Mouse (Mus musculus): ENCODE measurements around the gene Syt17. TPM values are rescaled to one million over a fixed set of nuclear protein-coding genes. Genes with fewer than 3 reads are reported as not detected.
A peak's percentile ranks its signal among the peaks of the same experiment; 100 is the strongest.

Gene Syt17
- total and polyA plus RNA-seq, 3 experiments, result not detected

- no peak for ATAC-seq (ENCODE audit: extremely low read depth, insufficient number of reproducible peaks, low FRiP score, poor library complexity, severe bottlenecking)
- Histone ChIP-seq H3K27me3 (ENCODE audit: insufficient read depth, low read length) (no peaks in the 10 kb centered on the region), H3K4me1 (ENCODE audit: insufficient read depth, low read depth, low read length) (no peaks in the 10 kb centered on the region), H3K4me3 (ENCODE audit: low read depth, low read length) (no peak overlapping the region), H3K36me3 (replicated peaks) (no peaks in the 10 kb centered on the region), H3K9me3 (replicated peaks) (0 out of 2 replicates have a peak, but pooled peaks cover 2% of the 10 kb centered on the region)
- no peak for TF ChIP-seq CTCF (IDR thresholded peaks at IDR 0.05; ENCODE audit: low read depth, low read length)
- TF ChIP-seq POLR2AphosphoS5 (IDR thresholded peaks at IDR 0.05; ENCODE audit: insufficient replicate concordance, low read depth, low read length), result no peak
- TF ChIP-seq GATA1 (IDR thresholded peaks at IDR 0.05; ENCODE audit: borderline replicate concordance, low read length), result no peak
- no peak for TF ChIP-seq TAL1 (conservative IDR thresholded peaks at IDR 0.05; ENCODE audit: low read depth, low read length)
- TF ChIP-seq GATA2 (IDR thresholded peaks at IDR 0.05; ENCODE audit: borderline replicate concordance, low read depth, low read length), result no peak
- no peak for DNase-seq (ENCODE audit: low spot score)
Measured at GRCm38 (mm10) chr7:118447291-118448133, 510 bp downstream of the Syt17 start.

GRCm38 (mm10) chr7:118443895-118444485, 4.0 kb downstream of the Syt17 start:
- 0 out of 2 replicates have a peak, but pooled peaks cover 2% of the 10 kb centered on the region for H3K9me3 ChIP-seq (replicated peaks)
- H3K4me1 ChIP-seq (ENCODE audit: insufficient read depth, low read depth, low read length), result no peaks in the 10 kb centered on the region
- H3K36me3 ChIP-seq (replicated peaks), result no peaks in the 10 kb centered on the region
- no peak for TF ChIP-seq GATA2 (IDR thresholded peaks at IDR 0.05; ENCODE audit: borderline replicate concordance, low read depth, low read length)
- no peak for TF ChIP-seq TAL1 (conservative IDR thresholded peaks at IDR 0.05; ENCODE audit: low read depth, low read length)
- TF ChIP-seq GATA1 (IDR thresholded peaks at IDR 0.05; ENCODE audit: borderline replicate concordance, low read length), result no peak
- no peak for TF ChIP-seq CTCF (IDR thresholded peaks at IDR 0.05; ENCODE audit: low read depth, low read length)
- no peak for TF ChIP-seq POLR2AphosphoS5 (IDR thresholded peaks at IDR 0.05; ENCODE audit: insufficient replicate concordance, low read depth, low read length)
- H3K27me3 ChIP-seq (ENCODE audit: insufficient read depth, low read length), result no peaks in the 10 kb centered on the region
- no peak overlapping the region for H3K4me3 ChIP-seq (ENCODE audit: low read depth, low read length)
- no peak for ATAC-seq (ENCODE audit: extremely low read depth, insufficient number of reproducible peaks, low FRiP score, poor library complexity, severe bottlenecking)
- no peak for DNase-seq (ENCODE audit: low spot score)

DNA sequence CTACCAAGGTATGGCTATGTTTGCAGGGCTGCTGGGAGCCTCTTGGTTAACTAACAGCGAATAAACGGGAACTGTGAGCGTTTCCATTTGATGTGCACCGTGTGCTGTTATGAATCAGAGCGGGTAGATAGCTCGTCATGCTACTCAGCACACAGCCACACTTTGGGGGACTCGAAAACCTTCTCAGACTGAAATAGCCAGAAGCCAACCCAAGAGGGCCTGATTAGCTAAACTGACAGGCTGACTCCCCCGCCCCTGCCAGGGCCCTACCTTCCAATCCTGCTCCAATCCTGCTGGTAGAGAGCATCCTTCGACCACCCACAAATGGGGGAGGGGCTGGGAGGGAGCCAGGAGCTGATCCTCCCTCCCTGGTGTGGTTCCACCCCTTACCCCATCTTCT, 4.7 kb downstream of the Syt17 start:
- Histone ChIP-seq H3K27me3 (ENCODE audit: insufficient read depth, low read length) (no peaks in the 10 kb centered on the region), H3K36me3 (replicated peaks) (no peaks in the 10 kb centered on the region), H3K9me3 (replicated peaks) (0 out of 2 replicates have a peak, but pooled peaks cover 2% of the 10 kb centered on the region), H3K4me1 (ENCODE audit: insufficient read depth, low read depth, low read length) (no peaks in the 10 kb centered on the region), H3K4me3 (ENCODE audit: low read depth, low read length) (no peak overlapping the region)
- ATAC-seq (ENCODE audit: extremely low read depth, insufficient number of reproducible peaks, low FRiP score, poor library complexity, severe bottlenecking) (no peak), DNase-seq (ENCODE audit: low spot score) (no peak)
- TF ChIP-seq GATA2 (IDR thresholded peaks at IDR 0.05; ENCODE audit: borderline replicate concordance, low read depth, low read length) (no peak), CTCF (IDR thresholded peaks at IDR 0.05; ENCODE audit: low read depth, low read length) (no peak), TAL1 (conservative IDR thresholded peaks at IDR 0.05; ENCODE audit: low read depth, low read length) (no peak), POLR2AphosphoS5 (IDR thresholded peaks at IDR 0.05; ENCODE audit: insufficient replicate concordance, low read depth, low read length) (no peak), GATA1 (IDR thresholded peaks at IDR 0.05; ENCODE audit: borderline replicate concordance, low read length) (no peak)

DNA sequence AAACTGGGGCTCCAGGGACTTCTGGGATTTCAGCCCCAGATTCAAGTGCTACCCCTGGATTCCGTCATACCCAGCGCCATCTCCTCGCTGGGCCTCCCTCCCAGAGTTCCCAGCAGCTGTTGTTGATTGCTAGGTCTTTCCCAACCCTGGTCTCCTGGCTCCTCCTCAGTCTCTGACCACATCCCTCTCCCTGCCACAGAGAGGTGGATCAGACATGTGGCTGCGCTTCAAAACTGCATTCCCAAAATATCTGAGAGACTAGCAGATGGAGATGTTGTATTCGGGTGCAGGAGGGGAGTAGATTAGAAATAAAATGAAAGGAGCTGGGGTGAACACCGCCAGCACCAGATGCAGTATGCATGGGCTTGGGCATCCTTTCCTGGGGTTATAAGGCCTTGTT, 6.5 kb downstream of the Syt17 start:
- no peaks in the 10 kb centered on the region for H3K4me1 ChIP-seq (ENCODE audit: insufficient read depth, low read depth, low read length)
- TF ChIP-seq GATA1 (IDR thresholded peaks at IDR 0.05; ENCODE audit: borderline replicate concordance, low read length) (no peak), CTCF (IDR thresholded peaks at IDR 0.05; ENCODE audit: low read depth, low read length) (no peak), GATA2 (IDR thresholded peaks at IDR 0.05; ENCODE audit: borderline replicate concordance, low read depth, low read length) (no peak), TAL1 (conservative IDR thresholded peaks at IDR 0.05; ENCODE audit: low read depth, low read length) (no peak), POLR2AphosphoS5 (IDR thresholded peaks at IDR 0.05; ENCODE audit: insufficient replicate concordance, low read depth, low read length) (no peak)
- no peaks in the 10 kb centered on the region for H3K9me3 ChIP-seq (replicated peaks)
- H3K36me3 ChIP-seq (replicated peaks), result no peaks in the 10 kb centered on the region
- H3K4me3 ChIP-seq (ENCODE audit: low read depth, low read length), result no peak overlapping the region
- no peak for DNase-seq (ENCODE audit: low spot score)
- ATAC-seq (ENCODE audit: extremely low read depth, insufficient number of reproducible peaks, low FRiP score, poor library complexity, severe bottlenecking), result no peak
- no peaks in the 10 kb centered on the region for H3K27me3 ChIP-seq (ENCODE audit: insufficient read depth, low read length)

- no peaks in the 10 kb centered on the region for H3K9me3 ChIP-seq (replicated peaks)
- no peaks in the 10 kb centered on the region for H3K4me1 ChIP-seq (ENCODE audit: insufficient read depth, low read depth, low read length)
- no peaks in the 10 kb centered on the region for H3K36me3 ChIP-seq (replicated peaks)
- TF ChIP-seq CTCF (IDR thresholded peaks at IDR 0.05; ENCODE audit: low read depth, low read length) (peak; percentile 75), POLR2AphosphoS5 (IDR thresholded peaks at IDR 0.05; ENCODE audit: insufficient replicate concordance, low read depth, low read length) (no peak)
- peak; percentile 6 for DNase-seq (ENCODE audit: low spot score)
- ATAC-seq (ENCODE audit: extremely low read depth, insufficient number of reproducible peaks, low FRiP score, poor library complexity, severe bottlenecking), result no peak
- H3K4me3 ChIP-seq (ENCODE audit: low read depth, low read length), result no peak overlapping the region
- H3K27me3 ChIP-seq (ENCODE audit: insufficient read depth, low read length), result no peaks in the 10 kb centered on the region
Measured at GRCm38 (mm10) chr7:118437101-118437802, 10.8 kb downstream of the Syt17 start.

GRCm38 (mm10) chr7:118428937-118429336, 19.1 kb downstream of the Syt17 start:
- Histone ChIP-seq H3K9me3 (replicated peaks) (no peaks in the 10 kb centered on the region), H3K27me3 (ENCODE audit: insufficient read depth, low read length) (no peaks in the 10 kb centered on the region; the same call in 1 of the 2 replicates), H3K36me3 (replicated peaks) (no peaks in the 10 kb centered on the region), H3K4me3 (ENCODE audit: low read depth, low read length) (no peak overlapping the region), H3K4me1 (ENCODE audit: insufficient read depth, low read depth, low read length) (no peaks in the 10 kb centered on the region)
- ATAC-seq (ENCODE audit: extremely low read depth, insufficient number of reproducible peaks, low FRiP score, poor library complexity, severe bottlenecking) (no peak), DNase-seq (ENCODE audit: low spot score) (no peak)
- TF ChIP-seq GATA1 (IDR thresholded peaks at IDR 0.05; ENCODE audit: borderline replicate concordance, low read length), result no peak
- no peak for TF ChIP-seq POLR2AphosphoS5 (IDR thresholded peaks at IDR 0.05; ENCODE audit: insufficient replicate concordance, low read depth, low read length)
- TF ChIP-seq GATA2 (IDR thresholded peaks at IDR 0.05; ENCODE audit: borderline replicate concordance, low read depth, low read length), result no peak
- no peak for TF ChIP-seq TAL1 (conservative IDR thresholded peaks at IDR 0.05; ENCODE audit: low read depth, low read length)
- TF ChIP-seq CTCF (IDR thresholded peaks at IDR 0.05; ENCODE audit: low read depth, low read length), result no peak

Data from G1E (cell line).